Mouse (Mus musculus) spleen, adult 12 weeks (tissue): Measurements from ENCODE around the gene Kpna7.
"Not testable (repeated sequence)": the region's sequence is repeated elsewhere in the genome, so short reads cannot be mapped to it uniquely, and the experiment has no call there.

Experiments
- DNase-seq: peaks from one replicate; pipeline ENCODE4 v3.0.0; 2022; ENCODE audit warnings: low spot score

Gene Kpna7

DNA sequence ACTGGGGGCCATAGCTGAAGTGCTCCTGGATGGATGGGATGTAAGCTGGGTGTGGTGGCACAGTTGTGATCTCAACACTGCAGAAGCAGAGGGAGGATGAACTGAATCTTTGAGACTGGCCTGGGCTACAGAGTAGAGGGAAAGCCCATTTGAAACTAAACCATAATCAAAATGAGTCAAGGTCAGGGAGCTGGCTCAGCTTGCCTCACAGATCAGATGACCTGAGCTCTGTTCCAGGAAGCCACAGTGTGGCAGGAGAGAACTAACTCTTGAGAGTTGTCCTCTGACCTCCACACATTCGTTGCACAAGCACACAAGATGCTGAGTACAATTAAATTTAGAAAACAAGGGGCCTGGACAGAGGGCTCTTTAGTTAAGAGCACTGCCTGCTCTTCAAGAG lies 63.6 kb downstream of the Kpna7 start:
- DNase-seq, result not testable (repeated sequence)

DNA sequence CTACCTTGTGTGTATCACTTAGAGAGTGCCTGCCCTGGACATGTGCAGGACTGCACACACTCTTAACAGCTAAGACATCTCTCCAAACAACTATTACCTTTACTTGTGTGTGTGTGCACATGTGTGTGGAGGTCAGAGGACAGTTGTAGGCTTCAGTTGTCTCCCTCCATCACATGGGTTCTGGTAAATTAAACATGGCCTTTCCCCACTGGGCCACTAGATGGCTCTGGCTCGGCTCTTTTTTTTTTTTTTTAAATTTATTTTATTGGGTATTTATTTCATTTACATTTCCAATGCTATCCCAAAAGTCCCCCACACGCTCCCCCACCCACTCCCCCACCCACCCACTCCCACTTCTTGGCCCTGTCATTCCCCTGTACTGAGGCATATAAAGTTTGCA lies 67.1 kb downstream of the Kpna7 start:
- DNase-seq, result not testable (repeated sequence)

DNA sequence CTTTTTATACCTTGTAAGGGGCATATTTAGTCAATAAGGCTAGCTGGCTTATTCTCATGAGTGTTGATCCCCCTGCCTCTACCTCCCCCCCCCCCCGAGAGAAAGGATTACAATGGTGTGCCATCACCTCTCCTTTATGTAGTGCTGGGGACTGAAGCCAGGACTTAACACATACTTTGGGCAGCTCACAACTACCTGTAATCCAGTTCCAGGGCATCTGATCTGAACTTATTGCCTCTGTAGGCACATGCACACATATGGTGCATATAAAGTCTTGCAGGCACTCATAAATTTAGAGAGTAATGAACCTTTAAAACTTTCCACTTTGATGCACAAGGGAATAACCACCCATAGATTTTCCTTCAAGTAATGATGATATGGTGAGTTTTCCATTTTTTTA lies 69.6 kb downstream of the Kpna7 start:
- DNase-seq, result no peak

DNA sequence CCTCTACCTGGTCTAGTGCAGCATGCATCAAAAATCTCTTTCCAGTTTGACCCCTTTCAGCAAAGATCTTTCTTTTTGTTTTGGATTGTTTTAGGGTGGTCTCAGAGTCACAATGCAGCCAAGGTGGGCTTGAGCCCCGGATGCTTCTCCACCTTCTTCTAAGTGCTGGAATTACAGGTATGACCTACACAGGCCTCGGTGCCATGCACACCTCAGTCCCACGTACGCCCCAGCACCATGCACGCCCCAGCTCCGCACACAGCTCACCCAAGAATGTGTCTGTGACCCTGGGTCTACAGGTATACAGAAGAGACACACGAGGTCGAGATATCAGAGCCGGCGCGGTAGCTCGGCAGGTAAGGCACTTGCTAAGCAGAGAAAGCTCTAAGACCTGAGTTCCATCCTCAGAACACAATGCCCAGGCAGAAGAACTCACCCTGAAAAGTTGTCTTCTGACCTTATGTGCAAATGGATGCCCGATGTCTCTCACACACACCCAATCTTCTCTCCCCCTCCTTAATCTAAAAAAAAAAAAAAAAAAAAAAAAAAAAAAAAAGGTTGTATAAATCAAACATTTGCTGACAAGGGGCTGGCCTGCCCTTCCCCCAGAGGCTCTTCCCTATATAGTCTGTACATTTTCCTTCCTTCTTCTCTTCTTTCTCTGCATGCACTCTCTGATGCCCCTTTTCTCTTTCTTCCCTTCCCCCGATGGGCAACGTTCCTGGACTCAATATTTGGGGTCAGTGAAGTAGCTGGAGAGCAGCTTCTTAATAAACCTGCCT lies 74.8 kb downstream of the Kpna7 start:
- DNase-seq, result no peak

DNA sequence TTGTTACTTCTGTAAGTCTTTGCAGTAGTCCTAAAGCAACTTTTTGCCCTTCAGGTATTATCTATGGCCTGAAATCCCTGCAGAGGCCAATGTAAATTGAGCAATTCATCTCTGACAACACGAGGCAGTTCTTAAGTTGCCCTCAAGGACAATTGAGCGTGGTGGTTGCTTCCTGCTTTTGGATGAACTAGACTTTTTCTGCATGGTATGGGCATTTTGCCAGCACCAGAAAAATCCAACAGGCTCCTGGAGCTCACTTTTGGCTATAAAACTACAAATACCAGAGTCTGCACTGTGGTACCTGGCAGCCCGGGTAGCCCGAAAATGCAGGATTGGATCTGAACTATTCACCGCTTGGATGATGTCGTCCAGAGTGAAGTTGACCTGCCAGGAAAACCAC lies 78.2 kb downstream of the Kpna7 start:
- DNase-seq, result no peak

DNA sequence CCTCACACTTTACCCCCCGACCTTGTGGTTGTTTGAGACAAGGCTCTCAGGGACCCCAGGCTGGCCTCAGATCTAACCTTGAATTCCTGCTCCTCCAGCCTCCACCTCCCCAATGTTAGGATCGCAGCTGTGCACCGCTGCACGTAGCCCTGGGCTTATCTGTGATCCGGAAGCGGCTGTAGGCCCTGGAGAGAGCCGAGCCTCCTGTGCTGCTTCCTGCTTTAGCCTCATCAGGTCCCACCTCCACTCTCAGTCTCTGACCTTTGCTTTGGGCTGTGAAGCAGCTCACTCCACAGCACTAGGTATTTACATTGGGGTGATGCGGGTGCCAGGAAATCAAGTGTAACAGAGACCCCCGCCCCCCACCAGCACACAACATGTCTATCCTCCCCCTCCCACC lies 79.3 kb downstream of the Kpna7 start:
- no peak for DNase-seq

DNA sequence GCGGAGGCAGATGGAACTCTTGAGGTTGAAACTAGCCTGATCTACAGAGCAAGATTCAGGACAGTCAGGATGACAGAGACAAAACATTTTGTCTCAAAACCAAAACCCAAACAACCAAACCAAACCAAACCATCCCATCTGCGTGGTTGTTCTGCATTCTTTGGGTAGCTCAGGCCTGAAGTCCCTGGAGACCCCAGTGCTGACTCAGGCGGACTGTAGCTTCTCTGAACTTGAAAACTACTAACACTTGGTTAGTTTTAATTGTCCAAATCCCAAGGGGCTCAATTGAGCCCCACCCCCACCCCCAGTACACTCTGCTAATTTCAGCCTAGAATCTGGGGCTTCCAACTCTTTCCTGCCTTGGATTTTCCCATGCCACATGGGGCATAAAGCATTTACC lies 80.5 kb downstream of the Kpna7 start:
- DNase-seq, result no peak

DNA sequence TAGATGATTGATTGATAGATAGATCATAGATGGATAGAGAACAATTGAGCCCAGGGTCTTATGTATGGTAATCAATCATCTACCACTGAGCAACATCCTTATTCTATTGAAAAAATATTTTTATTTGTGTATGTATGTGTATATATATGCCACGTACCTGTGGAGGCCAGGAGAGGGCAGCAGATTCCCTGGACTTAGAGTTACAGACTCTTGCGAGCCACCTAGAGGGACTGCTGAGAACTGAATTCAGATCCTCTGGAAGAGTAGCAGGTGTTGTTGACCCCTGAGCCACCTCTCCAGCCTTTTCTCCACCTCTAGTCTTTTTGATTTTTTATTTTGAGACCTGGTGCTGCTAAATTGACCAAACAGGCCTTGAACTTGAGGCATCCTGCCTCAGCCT lies 85.3 kb downstream of the Kpna7 start:
- DNase-seq, result no peak

DNA sequence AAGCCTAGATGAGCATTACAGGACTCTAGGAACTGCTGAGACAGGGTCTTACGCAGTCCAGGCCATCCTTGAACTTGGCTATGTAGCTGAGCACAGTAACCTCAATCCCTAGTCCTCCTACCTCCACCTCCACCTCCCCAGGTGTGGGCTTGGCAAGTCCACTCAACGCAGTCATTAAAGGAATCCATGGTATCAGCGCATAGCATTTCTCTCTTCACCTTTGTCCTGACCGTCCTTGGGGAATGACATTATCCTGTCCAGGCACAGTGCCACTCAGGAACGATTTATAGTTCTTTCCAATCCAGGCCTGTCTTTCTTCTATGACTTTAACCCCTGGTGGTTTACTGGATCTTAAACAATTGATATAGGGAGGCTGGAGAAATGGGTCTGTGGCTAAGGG lies 93.3 kb downstream of the Kpna7 start:
- no peak for DNase-seq

DNA sequence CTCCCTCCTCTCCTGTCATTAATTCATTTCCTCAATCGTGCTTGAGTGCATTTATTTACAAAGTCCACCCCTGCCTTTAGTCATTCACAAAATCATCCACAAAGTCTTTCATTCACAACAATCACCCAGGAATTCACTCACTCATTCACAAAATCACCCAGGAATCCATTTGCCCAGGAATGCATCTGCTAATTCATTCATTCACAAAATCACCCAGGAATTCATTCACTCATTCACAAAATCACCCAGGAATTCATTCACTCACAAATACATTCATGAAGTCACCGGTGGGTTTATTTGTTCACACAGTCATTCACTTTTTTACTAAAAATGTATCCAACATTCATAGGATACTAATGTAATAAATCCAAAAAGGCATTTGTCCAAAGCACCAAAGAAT lies 93.8 kb downstream of the Kpna7 start:
- DNase-seq, result no peak

DNA sequence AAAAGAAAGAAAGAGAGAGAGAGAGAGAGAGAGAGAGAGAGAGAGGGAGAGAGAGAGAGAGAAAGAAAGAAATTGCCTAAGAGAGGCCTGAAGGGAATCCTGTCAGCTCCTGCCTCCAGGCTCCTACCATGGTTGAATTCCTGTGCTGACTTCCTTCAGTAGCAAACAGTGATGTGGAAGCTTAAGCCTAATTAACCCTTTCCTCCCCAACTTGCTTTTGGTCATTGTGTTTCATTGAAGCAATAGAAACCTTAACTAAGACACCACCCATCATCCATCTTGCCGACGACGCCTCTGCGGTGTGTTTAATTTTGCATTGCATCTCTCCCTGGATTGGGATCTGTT lies 94.8 kb downstream of the Kpna7 start:
- DNase-seq, result no peak

DNA sequence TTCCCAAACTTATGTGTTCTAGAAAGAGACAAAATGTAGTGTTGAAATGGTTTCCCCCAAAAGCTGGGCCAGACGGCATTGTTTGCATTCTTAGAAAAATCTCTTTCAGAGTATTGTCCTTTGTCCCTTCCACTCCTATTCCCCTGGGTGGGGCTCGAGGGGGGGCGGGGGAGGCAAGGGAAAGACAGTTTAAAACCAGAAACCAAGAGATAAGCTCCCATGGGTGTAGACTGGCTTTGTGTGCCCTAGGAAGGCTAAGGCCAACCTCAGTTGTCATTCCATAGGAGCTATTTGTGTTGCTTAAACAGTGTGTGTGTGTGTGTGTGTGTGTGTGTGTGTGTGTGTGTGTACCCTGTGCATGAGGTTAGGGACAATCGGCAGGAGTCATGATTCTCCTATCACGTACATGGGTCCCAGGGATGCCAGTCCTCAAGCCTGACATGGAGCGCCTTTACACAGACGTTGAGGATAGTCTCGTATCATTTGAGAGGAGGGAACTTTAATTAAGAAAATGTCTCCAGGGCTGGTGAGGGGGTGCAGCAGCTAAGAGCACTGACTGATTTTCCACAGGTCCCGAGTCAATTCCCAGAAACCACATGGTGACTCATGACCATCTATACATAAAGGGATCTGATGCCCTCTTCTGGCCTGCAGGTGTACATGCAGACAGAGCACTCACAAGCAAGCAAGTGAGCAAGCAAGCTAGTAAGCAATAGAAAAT lies 95.3 kb downstream of the Kpna7 start:
- no peak for DNase-seq

DNA sequence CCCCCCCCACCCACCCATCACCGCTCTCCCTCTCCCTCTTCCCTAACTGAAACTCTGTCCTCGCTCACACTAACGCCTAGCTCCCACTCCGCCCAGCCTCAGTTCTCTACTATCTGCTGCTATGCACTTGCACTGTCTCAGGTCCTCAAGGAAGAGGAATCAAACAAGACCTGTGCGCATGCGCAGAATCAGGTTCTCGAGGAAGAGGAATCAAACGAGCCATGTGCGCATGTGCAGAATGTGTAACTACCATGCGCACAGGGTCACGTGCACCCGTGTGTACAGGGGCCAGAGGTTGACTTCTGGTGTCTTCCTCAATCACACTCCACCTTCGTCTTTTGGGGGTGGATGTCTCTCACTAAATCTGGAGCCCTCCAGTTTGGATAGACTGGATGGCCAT lies 96.3 kb downstream of the Kpna7 start:
- DNase-seq, result no peak

DNA sequence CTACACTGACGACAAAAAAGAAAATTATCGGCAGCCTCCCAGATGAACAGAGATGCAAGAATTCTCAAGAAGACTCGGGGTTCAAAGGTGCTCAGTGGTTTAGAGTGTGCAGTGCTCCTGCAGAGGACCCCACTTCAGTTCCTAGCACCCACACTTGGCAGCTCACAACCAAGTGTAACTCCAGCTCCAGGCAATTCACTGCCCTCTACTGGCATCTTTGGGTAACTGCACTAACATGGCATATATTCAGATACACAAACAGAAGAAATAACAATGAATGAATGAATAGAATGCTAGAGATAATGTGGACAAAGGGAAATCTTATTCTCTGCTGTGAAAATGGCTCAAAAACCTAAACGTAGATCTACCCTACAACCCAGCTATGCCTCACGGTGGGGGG lies 99.0 kb downstream of the Kpna7 start:
- DNase-seq, result no peak

DNA sequence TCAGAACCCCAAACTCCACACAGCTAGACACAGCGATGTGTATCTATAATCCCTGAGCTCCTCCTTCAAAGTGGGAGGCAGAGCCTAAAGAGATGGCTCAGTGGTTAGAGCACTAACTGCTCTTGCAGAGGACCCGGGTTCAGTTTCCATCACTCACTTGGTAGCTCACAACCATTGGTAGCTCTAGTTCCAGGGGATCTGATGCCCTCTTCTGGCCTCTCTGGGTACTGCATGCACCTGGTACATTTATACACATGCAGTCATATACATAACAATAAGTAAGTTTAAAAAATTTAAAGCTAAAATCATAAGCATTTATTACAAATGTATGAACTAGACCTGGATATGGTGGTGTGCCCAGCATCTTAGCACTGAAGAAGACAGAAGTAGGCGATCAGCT lies 100.6 kb downstream of the Kpna7 start:
- no peak for DNase-seq

DNA sequence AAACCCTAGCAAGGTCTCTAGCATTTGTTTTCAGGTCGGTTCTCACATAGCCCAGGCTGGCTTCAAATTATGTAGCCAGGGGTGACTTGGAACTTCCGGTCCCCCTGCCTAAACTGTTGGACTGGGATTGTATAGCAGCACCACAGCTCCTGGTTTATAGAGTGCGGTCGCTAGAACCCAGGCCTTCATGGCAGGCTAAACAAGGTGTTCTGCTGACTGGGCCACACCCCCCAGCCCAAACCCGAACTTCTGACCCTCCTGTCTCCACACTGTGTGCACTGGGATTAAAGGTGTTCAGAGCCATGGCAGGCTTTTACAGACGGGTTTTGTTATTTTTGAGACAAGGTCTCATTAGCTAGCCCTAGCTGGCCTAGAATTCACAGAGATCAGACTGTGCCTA lies 104.7 kb downstream of the Kpna7 start:
- no peak for DNase-seq

DNA sequence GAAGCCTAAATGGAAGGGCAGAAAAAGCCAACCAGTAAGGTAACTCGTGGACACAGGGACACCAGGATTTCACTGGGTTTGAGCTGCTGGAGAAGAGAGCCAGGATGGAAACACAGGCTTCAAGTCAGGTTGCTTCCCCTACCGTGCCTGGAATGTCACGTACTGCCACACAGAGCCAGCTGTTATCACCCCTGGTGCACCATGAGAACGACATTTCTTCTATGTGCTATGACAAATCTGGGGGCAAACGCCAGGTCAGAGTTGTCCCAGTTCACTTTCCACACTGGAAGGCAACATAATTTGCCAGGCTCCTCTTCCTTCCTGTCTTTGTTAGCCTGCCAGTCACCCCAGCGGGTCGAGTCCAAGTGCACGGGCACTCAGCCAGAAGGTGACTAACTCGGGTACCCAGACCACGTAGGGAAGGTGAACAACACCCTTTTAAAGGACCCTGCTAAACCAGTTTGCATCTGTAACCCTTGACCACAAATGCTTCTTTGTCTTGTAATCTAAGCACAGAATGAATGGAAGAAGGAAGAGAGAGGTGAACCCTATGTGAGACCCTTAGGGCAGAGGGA lies 105.2 kb downstream of the Kpna7 start:
- no peak for DNase-seq

DNA sequence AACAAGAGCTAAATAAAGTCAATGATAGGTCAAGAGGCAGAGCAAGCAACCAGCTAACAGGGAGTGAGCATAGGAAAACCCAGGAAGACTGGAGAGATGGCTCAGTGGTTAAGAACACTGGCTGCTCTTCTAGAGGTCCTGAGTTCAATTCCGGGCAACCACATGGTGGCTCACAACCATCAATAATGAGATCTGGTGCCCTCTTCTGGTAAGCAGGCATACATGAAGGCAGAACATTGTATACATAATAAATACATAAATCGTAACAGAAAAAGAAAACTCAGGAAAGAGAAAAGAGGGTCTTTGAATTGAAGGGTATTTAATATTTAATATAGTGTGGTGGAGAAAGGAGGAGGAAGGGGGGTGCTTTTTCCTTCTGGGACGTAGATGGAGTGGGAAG lies 112.6 kb downstream of the Kpna7 start:
- no peak for DNase-seq

DNA sequence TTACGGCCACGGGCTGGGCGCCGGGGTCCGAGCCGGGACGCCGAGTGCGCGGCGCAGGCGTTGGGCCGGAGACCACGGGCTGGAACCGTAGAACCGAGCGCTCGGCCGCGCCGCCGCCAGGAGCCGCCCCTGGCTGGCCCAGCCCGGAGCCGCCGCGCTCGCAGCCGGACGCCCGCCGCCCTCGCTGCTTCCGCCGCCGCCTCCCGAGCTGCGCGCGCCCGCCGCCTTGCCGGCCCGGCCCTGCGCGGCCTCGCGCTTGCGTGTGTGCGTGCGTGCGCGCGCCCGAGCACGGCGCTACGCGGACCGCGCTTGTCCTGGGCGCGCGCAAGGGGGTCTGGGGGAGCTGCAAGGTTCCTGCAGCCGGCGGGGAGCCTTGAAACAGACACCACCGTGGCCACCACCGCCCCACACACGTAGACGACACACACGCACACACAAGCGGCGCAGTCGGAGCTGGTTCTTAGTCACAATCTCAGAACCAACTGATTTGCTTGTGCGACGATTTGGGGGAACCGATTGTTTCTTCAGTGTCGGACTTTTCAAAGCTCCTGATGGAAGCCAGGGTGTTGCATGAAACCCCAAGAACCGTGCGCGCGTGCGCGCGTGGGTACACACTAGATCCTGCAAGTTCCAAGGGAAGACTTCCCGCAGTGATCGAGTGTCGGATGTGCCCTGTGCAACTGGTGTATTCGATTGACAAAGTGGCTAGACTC lies 118.0 kb downstream of the Kpna7 start, which contains the start of gene Smurf1:
Gene Smurf1 (minus strand): TSS at position 209 of the 713 bp plus-strand sequence.
- peak; percentile 44 for DNase-seq

DNA sequence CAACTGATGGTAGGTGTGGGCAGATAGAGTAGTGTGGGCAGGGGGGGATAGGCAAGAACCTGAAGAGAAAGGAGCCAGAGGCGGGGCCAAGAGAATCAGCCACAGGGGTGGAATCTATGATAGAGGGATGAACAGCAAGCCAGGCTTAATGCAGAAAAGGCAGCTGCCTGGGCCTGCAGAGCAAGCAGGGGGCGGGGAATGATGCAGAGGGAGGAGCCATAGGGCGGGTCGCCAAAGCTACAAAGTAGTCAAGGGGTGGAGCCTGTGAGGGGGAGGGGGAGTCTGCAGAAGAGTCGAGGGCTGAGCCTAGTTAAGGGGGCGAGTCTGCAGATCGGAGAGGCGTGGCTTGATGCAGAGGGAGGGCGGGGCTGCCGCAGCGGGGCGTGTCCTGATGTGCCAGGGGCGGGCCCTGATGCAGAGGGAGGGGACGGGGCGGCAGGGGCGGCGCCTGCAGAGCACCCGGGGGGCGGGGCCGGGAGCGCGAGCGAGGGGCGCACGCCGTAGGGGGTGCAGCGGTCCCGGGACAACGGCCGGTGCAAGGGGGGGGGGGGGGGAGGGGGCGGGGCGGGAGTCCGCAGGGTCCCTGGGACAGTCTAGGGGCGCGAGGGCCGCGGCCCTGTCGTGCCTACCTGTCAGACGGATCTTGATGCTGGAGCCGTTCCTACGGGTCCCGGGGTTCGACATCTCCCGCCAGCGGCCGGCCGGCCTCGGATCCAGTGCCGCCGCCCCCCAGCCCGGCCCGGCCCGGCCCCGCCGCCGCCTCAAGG lies 118.8 kb downstream of the Kpna7 start:
- peak; percentile 70 for DNase-seq

DNA sequence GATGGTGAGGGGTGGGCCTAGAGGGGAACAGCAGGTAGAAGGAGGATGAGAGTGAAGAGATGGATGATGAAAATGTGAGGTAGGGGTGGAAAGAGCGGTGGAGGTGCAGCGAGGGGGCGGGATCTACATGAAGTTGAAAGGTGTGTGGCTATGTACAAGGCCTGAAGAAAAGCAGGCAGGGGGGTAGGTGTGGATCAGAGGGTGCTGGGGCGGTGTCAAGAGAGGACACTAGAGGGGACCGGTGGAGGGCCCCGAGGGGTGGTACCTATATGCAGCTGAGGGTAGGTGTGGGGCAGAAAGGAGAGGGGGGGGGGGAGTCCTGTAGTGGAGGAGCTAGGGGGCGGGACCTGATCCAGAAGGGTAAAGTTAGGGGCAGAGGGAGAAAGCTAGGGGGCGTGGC lies 119.4 kb downstream of the Kpna7 start:
- no peak for DNase-seq

DNA sequence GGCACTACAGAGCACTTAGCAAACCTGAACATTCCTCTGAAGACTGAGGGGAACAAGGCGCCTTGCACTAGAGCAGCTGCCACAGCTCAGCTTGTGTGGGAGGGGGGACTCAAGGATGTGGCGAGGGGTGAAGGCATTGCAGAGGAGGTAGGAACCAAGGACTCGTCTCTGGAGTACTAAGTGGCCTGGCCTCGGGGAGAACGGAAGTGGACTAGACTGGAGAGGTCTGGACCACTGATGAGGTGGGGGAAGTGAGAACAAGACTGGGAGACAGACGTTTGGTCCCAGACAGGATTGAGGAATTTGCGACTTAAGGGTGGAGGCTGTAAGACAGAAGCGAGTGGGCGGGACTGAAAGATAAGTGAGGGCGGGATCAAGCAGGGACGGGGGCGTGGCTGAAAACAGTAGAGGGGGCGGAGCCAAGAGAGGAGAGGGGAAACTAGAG lies 120.0 kb downstream of the Kpna7 start:
- DNase-seq, result no peak
